ENCODE assay signal across 8 mouse cellular contexts in genomic region chr7:139467177-139467895, GRCm38 (mm10).
DNase-seq lines count a peak whose midpoint lies in the region; ATAC-seq and TF ChIP-seq lines count a peak whose summit lies in the region.

No protein-coding gene starts in this region.

- no peaks in the 10 kb centered on the region for H3K27me3 ChIP-seq in heart, embryonic 11.5 days (ENCODE audit: control insufficient read depth, insufficient read depth, low read length)
- no peaks in the 10 kb centered on the region for H3K27me3 ChIP-seq in embryonic facial prominence, embryonic 12.5 days
- H3K27me3 ChIP-seq in liver, adult 2 months (ENCODE audit: control insufficient read depth, insufficient read depth, low read length) = no peaks in the 10 kb centered on the region
- no peaks in the 10 kb centered on the region for H3K27me3 ChIP-seq in forebrain, embryonic 14.5 days (replicated peaks; ENCODE audit: control insufficient read depth, insufficient read depth, low read length)

- peaks cover 56% of the 10 kb centered on the region for H3K4me1 ChIP-seq in heart, embryonic 11.5 days (ENCODE audit: control insufficient read depth, insufficient read depth, low read length)
- H3K4me1 ChIP-seq in embryonic facial prominence, embryonic 12.5 days = peaks cover 28% of the 10 kb centered on the region
- H3K4me1 ChIP-seq in liver, adult 2 months (ENCODE audit: control insufficient read depth, insufficient read depth, low read length) = peaks cover 9% of the 10 kb centered on the region; the same call in 1 of the 2 replicates
- H3K4me1 ChIP-seq in forebrain, embryonic 14.5 days (ENCODE audit: control insufficient read depth, insufficient read depth, low read length) = peaks cover 3% of the 10 kb centered on the region; the same call in 1 of the 2 replicates

- no peaks in the 10 kb centered on the region for H3K9me3 ChIP-seq in heart, embryonic 11.5 days (replicated peaks; ENCODE audit: control insufficient read depth, low read length)
- H3K9me3 ChIP-seq in embryonic facial prominence, embryonic 12.5 days = no peaks in the 10 kb centered on the region
- H3K9me3 ChIP-seq in forebrain, embryonic 14.5 days (replicated peaks; ENCODE audit: control insufficient read depth, low read length) = no peaks in the 10 kb centered on the region

- peak overlapping the region; percentile 97 for H3K27ac ChIP-seq in heart, embryonic 11.5 days (ENCODE audit: low read depth, low read length)
- no peak overlapping the region for H3K27ac ChIP-seq in embryonic facial prominence, embryonic 12.5 days
- H3K27ac ChIP-seq in liver, adult 2 months (replicated peaks; ENCODE audit: insufficient read depth, low read depth, low read length) = peak overlapping the region; percentile 22; the same call in 1 of the 2 replicates
- no peak overlapping the region for H3K27ac ChIP-seq in forebrain, embryonic 14.5 days (ENCODE audit: low read depth, low read length)

- peak overlapping the region; percentile 61 for H3K9ac ChIP-seq in heart, embryonic 11.5 days (ENCODE audit: low read depth, low read length)
- no peak overlapping the region for H3K9ac ChIP-seq in embryonic facial prominence, embryonic 12.5 days
- H3K9ac ChIP-seq in liver, adult 2 months (ENCODE audit: low read depth, low read length) = no peak overlapping the region
- H3K9ac ChIP-seq in forebrain, embryonic 14.5 days (ENCODE audit: low read length) = no peak overlapping the region

- H3K36me3 ChIP-seq in heart, embryonic 11.5 days (ENCODE audit: control insufficient read depth, insufficient read depth, low read length) = no peaks in the 10 kb centered on the region
- H3K36me3 ChIP-seq in embryonic facial prominence, embryonic 12.5 days = no peaks in the 10 kb centered on the region
- H3K36me3 ChIP-seq in liver, adult 2 months (ENCODE audit: control insufficient read depth, insufficient read depth, low read length) = no peaks in the 10 kb centered on the region
- H3K36me3 ChIP-seq in forebrain, embryonic 14.5 days (ENCODE audit: control insufficient read depth, insufficient read depth, low read length) = no peaks in the 10 kb centered on the region

- no peak for ATAC-seq in heart, embryonic 11.5 days (replicated peaks; ENCODE audit: insufficient number of reproducible peaks, low FRiP score, low TSS enrichment)
- ATAC-seq in embryonic facial prominence, embryonic 12.5 days (ENCODE audit: insufficient number of reproducible peaks, insufficient read depth, low FRiP score, low TSS enrichment) = 0 out of 2 replicates have a peak, but pooled peaks have one; percentile 18
- ATAC-seq in forebrain, embryonic 14.5 days = no peak

- no peak for DNase-seq in heart, postnatal 25 days (ENCODE audit: low spot score)
- peak; percentile 35 for DNase-seq in NIH3T3 (ENCODE audit: low read depth)
- peak; percentile 24 for DNase-seq in liver, adult 2 months (ENCODE audit: extremely low read depth, low read depth, low spot score)
- DNase-seq in gastrocnemius, postnatal 10 days = no peak
- DNase-seq in frontal cortex, postnatal 25 days (ENCODE audit: low spot score in 2 of 2) = no peak
- DNase-seq in forebrain, embryonic 14.5 days (ENCODE audit: low spot score) = no peak

- no peak for TF ChIP-seq POLR2A in liver, adult 2 months (IDR thresholded peaks at IDR 0.05; ENCODE audit: extremely low read depth, insufficient read depth, low read length)

- H3K4me3 ChIP-seq in heart, embryonic 11.5 days (ENCODE audit: low read depth, low read length) = no peak overlapping the region
- no peak overlapping the region for H3K4me3 ChIP-seq in embryonic facial prominence, embryonic 12.5 days
- H3K4me3 ChIP-seq in liver, adult 2 months (ENCODE audit: insufficient read depth, low read depth, low read length) = no peak overlapping the region
- H3K4me3 ChIP-seq in forebrain, embryonic 14.5 days (ENCODE audit: low read depth, low read length) = no peak overlapping the region

- TF ChIP-seq CTCF in liver, adult 2 months (IDR thresholded peaks at IDR 0.05; ENCODE audit: low read depth, low read length) = no peak

- H3K4me2 ChIP-seq in heart, embryonic 11.5 days = 0 out of 2 replicates have a peak overlapping the region, but pooled peaks have one; percentile 12
- H3K4me2 ChIP-seq in embryonic facial prominence, embryonic 12.5 days (replicated peaks) = no peak overlapping the region
- no peak overlapping the region for H3K4me2 ChIP-seq in forebrain, embryonic 14.5 days (ENCODE audit: low read length)

- 44% methylated on average over 10 of the region's 10 CpGs for WGBS in heart, embryonic 11.5 days (ENCODE audit: insufficient replicate concordance)
- 69% methylated on average over 10 of the region's 10 CpGs for WGBS in embryonic facial prominence, embryonic 12.5 days
- WGBS in liver, adult 2 months = 68% methylated on average over 10 of the region's 10 CpGs
- WGBS in forebrain, embryonic 14.5 days = 84% methylated on average over 10 of the region's 10 CpGs

- intact Hi-C loops in heart, postnatal 25 days (cut with DNase I) = no loop called here

- H3K79me2 ChIP-seq in liver, adult 2 months (ENCODE audit: control insufficient read depth, insufficient read depth, low read length) = peaks cover 2% of the 10 kb centered on the region; the same call in 1 of the 2 replicates

Comparison
In these comparisons a context has a peak if more than half of its experiments do, and no peak if none do; other contexts are left out.
1. H3K27ac ChIP-seq: peak in heart, embryonic 11.5 days (single experiment) and liver, adult 2 months (single experiment); none in embryonic facial prominence, embryonic 12.5 days (single experiment) and forebrain, embryonic 14.5 days (single experiment).
2. DNase-seq: peak in NIH3T3 (single experiment) and liver, adult 2 months (single experiment); none in heart, postnatal 25 days (single experiment), gastrocnemius, postnatal 10 days (single experiment), frontal cortex, postnatal 25 days (0 of 2) and forebrain, embryonic 14.5 days (single experiment).